ENCODE assay signal across 19 mouse cellular contexts in genomic region chr13:43875895-43876294, GRCm38 (mm10).
A peak's percentile ranks its signal among the peaks of the same experiment; 100 is the strongest.
DNase-seq lines count a peak whose midpoint lies in the region; TF ChIP-seq lines count a peak whose summit lies in the region.
"Had no signal": no experiment of that assay in that cellular context is flagged by ENCODE, and none has a peak within 500 bp of the region (broad histone marks: within the 10 kb centered on the region; RNA-seq: fewer than 3 reads in every experiment).

No protein-coding gene starts in this region.

- no peaks in the 10 kb centered on the region for H3K27me3 ChIP-seq in E14TG2a.4 (ENCODE audit: insufficient read depth, low read length)
- H3K27me3 ChIP-seq: forebrain, embryonic 15.5 days; heart, embryonic 13.5 days; kidney, embryonic 15.5 days; limb, embryonic 15.5 days; lung, embryonic 15.5 days had no signal

- no peaks in the 10 kb centered on the region for H3K36me3 ChIP-seq in E14TG2a.4 (ENCODE audit: insufficient read depth, low read length)
- H3K36me3 ChIP-seq: forebrain, embryonic 15.5 days; heart, embryonic 13.5 days; kidney, embryonic 15.5 days; limb, embryonic 15.5 days; lung, embryonic 15.5 days; midbrain, embryonic 12.5 days had no signal

- intact Hi-C loops in gastrocnemius, adult 2 months (cut with DNase I) = no loop called here
- intact Hi-C loops in left cerebral cortex, adult 2 months (cut with DNase I) = no loop called here
- intact Hi-C loops in left cerebral cortex, postnatal 36 days (cut with DNase I) = loop anchor here (5.0 kb wide), 1 partner anchor 211 kb away; no protein-coding TSS in a partner anchor
- intact Hi-C loops in left cerebral cortex, postnatal 4 days (cut with DNase I) = no loop called here

- no peaks in the 10 kb centered on the region for H3K4me1 ChIP-seq in E14TG2a.4 (replicated peaks; ENCODE audit: low read depth, low read length)
- no peaks in the 10 kb centered on the region for H3K4me1 ChIP-seq in cortical plate, adult 2 months (ENCODE audit: control insufficient read depth, insufficient read depth, low read length)
- H3K4me1 ChIP-seq: forebrain, embryonic 15.5 days; midbrain, embryonic 12.5 days had no signal

- no peak overlapping the region for H3K4me3 ChIP-seq in gastrocnemius, adult 2 months
- H3K4me3 ChIP-seq in left cerebral cortex, adult 2 months = no peak overlapping the region
- H3K4me3 ChIP-seq in E14TG2a.4 (replicated peaks; ENCODE audit: low read length) = no peak overlapping the region
- no peak overlapping the region for H3K4me3 ChIP-seq in cortical plate, adult 2 months (ENCODE audit: insufficient read depth, low read length)
- H3K4me3 ChIP-seq: erythroblast, embryonic 14.5 days; forebrain, embryonic 15.5 days; heart, embryonic 13.5 days; kidney, embryonic 15.5 days; limb, embryonic 15.5 days; lung, embryonic 15.5 days; midbrain, embryonic 12.5 days; myocyte had no signal

- no peaks in the 10 kb centered on the region for H3K9me3 ChIP-seq in E14TG2a.4 (ENCODE audit: low read length)
- H3K9me3 ChIP-seq: forebrain, embryonic 15.5 days; heart, embryonic 13.5 days; kidney, embryonic 15.5 days; limb, embryonic 15.5 days; lung, embryonic 15.5 days; midbrain, embryonic 12.5 days had no signal

- no peak overlapping the region for H3K27ac ChIP-seq in gastrocnemius, adult 2 months
- no peak overlapping the region for H3K27ac ChIP-seq in left cerebral cortex, adult 2 months
- H3K27ac ChIP-seq in cortical plate, adult 2 months (ENCODE audit: insufficient read depth, low read length) = no peak overlapping the region
- H3K27ac ChIP-seq: forebrain, embryonic 15.5 days; heart, embryonic 13.5 days; kidney, embryonic 15.5 days; limb, embryonic 15.5 days; lung, embryonic 15.5 days; midbrain, embryonic 12.5 days had no signal

- TF ChIP-seq CTCF in gastrocnemius, adult 2 months (IDR thresholded peaks at IDR 0.05) = peak; percentile 32; the same call in 1 of the 2 replicates
- TF ChIP-seq CTCF in left cerebral cortex, adult 2 months (IDR thresholded peaks at IDR 0.05) = peak; percentile 35
- peak; percentile 22; the same call in 1 of the 2 replicates for TF ChIP-seq CTCF in E14TG2a.4 (conservative IDR thresholded peaks at IDR 0.05; ENCODE audit: low read length)
- TF ChIP-seq CTCF in cortical plate, adult 2 months (IDR thresholded peaks at IDR 0.05; ENCODE audit: extremely low read depth, insufficient read depth, low read length) = peak; percentile 43

- no peak for DNase-seq in gastrocnemius, adult 2 months
- DNase-seq in gastrocnemius, adult 8-10 months (ENCODE audit: low spot score in 2 of 2) = no peak
- DNase-seq in left cerebral cortex, adult 2 months (ENCODE audit: extremely low spot score in 1 of 2, low spot score in 2 of 2) = no peak
- no peak for DNase-seq in left cerebral cortex, postnatal 36 days (ENCODE audit: low spot score in 2 of 2)
- no peak for DNase-seq in adrenal gland, adult 8-10 months
- DNase-seq in left cerebral cortex, postnatal 4 days = no peak
- DNase-seq: cerebellum, postnatal 14 days; layer of hippocampus, adult 9-11 months; retina, postnatal 1 day had no signal

- TF ChIP-seq POLR2A in cortical plate, adult 2 months (IDR thresholded peaks at IDR 0.05; ENCODE audit: extremely low read depth, insufficient read depth, low read length) = no peak
